Mouse (Mus musculus) bone marrow, adult 2 months (tissue): Measurements from ENCODE around the gene Lama2. TPM values are rescaled to one million over a fixed set of nuclear protein-coding genes. Genes with fewer than 3 reads are reported as not detected.

Experiments
- H3K27ac ChIP-seq: fragments of 200-500 bp; 2 replicates; pipeline ENCODE4 v1.5.1; 2012; ENCODE audit warnings: low read depth, mild to moderate bottlenecking, control low read depth, inconsistent platforms, low read length; ENCODE audit not compliant: control insufficient read depth, poor library complexity, insufficient read depth
- H3K4me1 ChIP-seq: fragments of 200-500 bp; 2 replicates; pipeline ENCODE4 v1.6.1; 2011; ENCODE audit warnings: low read length; ENCODE audit not compliant: control insufficient read depth, insufficient read depth
- H3K4me3 ChIP-seq: fragments of 200-500 bp; replicated peaks from 2 replicates; pipeline ENCODE3; 2011; ENCODE audit warnings: mild to moderate bottlenecking, low read depth, low read length, control low read depth; ENCODE audit not compliant: control insufficient read depth
- CTCF ChIP-seq: fragments of 200-500 bp; IDR thresholded peaks from 2 replicates; pipeline ENCODE4 v1.5.1; 2011; ENCODE audit warnings: low read length, control low read depth; ENCODE audit not compliant: control insufficient read depth, insufficient read depth
- POLR2A ChIP-seq: fragments of 200-500 bp; IDR thresholded peaks from 2 replicates; pipeline ENCODE4 v1.6.1; 2011; ENCODE audit warnings: low read depth, mild to moderate bottlenecking, control low read depth, low read length, borderline replicate concordance; ENCODE audit not compliant: control insufficient read depth
- WGBS: fragments of 180-500 bp; shearing (Covaris S2); methylation state at CpG from one replicate; pipeline ENCODE4 v1.1.7; 2018; 5-methylcytosine and 5-hydroxymethylcytosine counted together
- polyA plus RNA-seq: library from polyadenylated mRNA; stranded (reverse); fragments of >200 nt; gene quantifications from 2 replicates; pipeline ENCODE4 v1.2.4, GENCODE M21; 2011; ENCODE audit warnings: low replicate concordance; ENCODE audit not compliant: missing spikeins, insufficient read depth, insufficient read length

Lama2 gene
- polyA plus RNA-seq, 1 experiment = 0.62 TPM

- no peak overlapping the region for H3K27ac ChIP-seq
- no peaks in the 10 kb centered on the region for H3K4me1 ChIP-seq
- WGBS = 81% methylated on average over 4 of the region's 4 CpGs
- H3K4me3 ChIP-seq = no peak overlapping the region
- no peak for TF ChIP-seq CTCF
- TF ChIP-seq POLR2A = no peak
Observed at GRCm38 (mm10) chr10:27322410-27322990, 297.1 kb downstream of the Lama2 start.

GRCm38 (mm10) chr10:27307444-27307843 is 312.1 kb downstream of the Lama2 start:
- Histone ChIP-seq H3K27ac (no peak overlapping the region), H3K4me3 (no peak overlapping the region), H3K4me1 (no peaks in the 10 kb centered on the region)
- WGBS = 71% methylated on average over 8 of the region's 8 CpGs
- no peak for TF ChIP-seq POLR2A
- TF ChIP-seq CTCF = no peak

GRCm38 (mm10) chr10:27305301-27305700 is 314.3 kb downstream of the Lama2 start:
- no peak overlapping the region for H3K27ac ChIP-seq
- 59% methylated on average over 3 of the region's 3 CpGs for WGBS
- no peak for TF ChIP-seq POLR2A
- no peak for TF ChIP-seq CTCF
- no peak overlapping the region for H3K4me3 ChIP-seq
- H3K4me1 ChIP-seq = no peaks in the 10 kb centered on the region

DNA sequence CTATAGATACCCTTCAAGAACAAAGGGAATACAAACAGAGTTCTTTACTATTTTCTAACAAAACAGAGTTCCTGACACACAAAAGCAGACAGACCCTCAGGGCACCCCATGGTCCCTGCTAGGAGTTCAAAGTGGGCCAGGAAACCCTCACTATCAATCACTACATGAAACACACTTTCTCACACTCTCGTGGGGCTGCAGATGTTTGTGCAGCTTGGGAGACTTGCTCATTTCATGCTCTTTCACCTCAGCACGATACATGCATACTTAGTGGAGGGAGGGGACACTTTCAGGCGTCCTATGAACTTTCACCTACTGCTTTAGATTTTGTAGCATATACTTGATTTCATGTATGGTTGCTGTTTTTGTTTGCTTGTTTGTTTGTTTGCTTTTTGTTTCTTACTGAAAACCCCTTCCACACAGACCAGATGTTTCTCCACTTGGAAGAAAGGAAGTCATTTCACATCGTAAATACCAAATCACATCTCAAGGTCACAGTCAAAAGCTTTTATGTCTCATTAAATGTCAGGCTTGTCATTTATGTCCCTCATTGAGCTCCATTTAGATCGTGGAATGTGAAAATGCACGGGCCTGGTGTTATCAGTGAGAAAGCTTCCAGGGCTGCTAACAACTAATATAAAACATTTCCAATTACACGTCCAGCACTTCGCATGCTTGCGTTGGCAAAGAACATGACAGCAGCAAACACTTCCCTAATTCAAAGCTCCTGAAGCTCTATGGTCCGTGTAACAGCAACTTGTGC is 334.3 kb downstream of the Lama2 start:
- Histone ChIP-seq H3K4me1 (no peaks in the 10 kb centered on the region), H3K27ac (no peak overlapping the region), H3K4me3 (no peak overlapping the region)
- TF ChIP-seq POLR2A = no peak
- no peak for TF ChIP-seq CTCF
- WGBS = 53% methylated on average over 10 of the region's 10 CpGs

- WGBS = 84% methylated on average over 2 of the region's 2 CpGs
- no peak for TF ChIP-seq CTCF
- TF ChIP-seq POLR2A = no peak
- Histone ChIP-seq H3K4me3 (no peak overlapping the region), H3K27ac (no peak overlapping the region), H3K4me1 (no peaks in the 10 kb centered on the region)
Observed at GRCm38 (mm10) chr10:27267432-27267831, 352.1 kb downstream of the Lama2 start.

- H3K4me3 ChIP-seq = no peak overlapping the region
- TF ChIP-seq CTCF (no peak), POLR2A (no peak)
- H3K27ac ChIP-seq = no peak overlapping the region
- no peaks in the 10 kb centered on the region for H3K4me1 ChIP-seq
- WGBS = 22% methylated on average over 2 of the region's 2 CpGs
Observed at GRCm38 (mm10) chr10:27265812-27266211, 353.7 kb downstream of the Lama2 start.

DNA sequence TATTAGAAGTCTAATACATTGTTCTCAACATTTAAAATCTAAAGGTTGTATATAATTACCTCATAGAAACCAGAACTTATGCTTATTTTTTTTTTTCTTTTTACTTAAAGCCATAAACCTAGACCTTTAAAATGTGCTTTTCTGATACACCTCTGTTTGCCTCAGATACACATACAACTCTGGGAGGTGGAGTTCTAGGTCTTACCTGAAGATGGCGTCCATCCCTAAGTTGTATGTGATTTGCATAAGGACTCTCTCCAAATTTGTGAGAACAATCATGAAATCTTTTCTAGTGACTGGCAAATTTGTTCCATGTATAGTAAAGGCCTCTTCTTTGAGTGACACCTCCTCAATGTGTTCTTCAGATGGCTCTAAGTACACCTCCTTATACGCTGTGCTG is 354.8 kb downstream of the Lama2 start:
- no peak overlapping the region for H3K4me3 ChIP-seq
- no peak for TF ChIP-seq POLR2A
- TF ChIP-seq CTCF = no peak
- no peak overlapping the region for H3K27ac ChIP-seq
- no peaks in the 10 kb centered on the region for H3K4me1 ChIP-seq
- WGBS = 48% methylated on average over 2 of the region's 2 CpGs

DNA sequence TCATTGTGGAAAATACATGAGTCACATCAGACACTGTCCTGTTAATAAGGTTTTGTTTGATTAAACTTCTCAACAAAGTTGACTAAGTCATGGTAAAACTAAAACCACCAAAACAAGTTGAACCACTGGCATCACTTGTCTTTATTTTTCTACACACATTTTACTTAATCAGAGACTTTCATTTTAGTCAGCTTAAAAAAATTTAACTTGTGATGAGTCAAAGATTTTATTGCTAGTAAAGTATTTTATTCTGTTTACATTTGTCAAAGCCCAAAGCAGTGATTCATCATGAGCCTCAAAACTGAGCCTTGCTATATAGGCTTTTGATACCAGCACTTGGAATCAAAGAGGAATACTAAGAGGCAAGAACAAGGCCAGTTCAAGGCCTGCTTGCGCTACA is 369.8 kb downstream of the Lama2 start:
- TF ChIP-seq CTCF = no peak
- no peak for TF ChIP-seq POLR2A
- 76% methylated on average over 1 of the region's 1 CpGs for WGBS
- Histone ChIP-seq H3K4me3 (no peak overlapping the region), H3K4me1 (no peaks in the 10 kb centered on the region), H3K27ac (no peak overlapping the region)

DNA sequence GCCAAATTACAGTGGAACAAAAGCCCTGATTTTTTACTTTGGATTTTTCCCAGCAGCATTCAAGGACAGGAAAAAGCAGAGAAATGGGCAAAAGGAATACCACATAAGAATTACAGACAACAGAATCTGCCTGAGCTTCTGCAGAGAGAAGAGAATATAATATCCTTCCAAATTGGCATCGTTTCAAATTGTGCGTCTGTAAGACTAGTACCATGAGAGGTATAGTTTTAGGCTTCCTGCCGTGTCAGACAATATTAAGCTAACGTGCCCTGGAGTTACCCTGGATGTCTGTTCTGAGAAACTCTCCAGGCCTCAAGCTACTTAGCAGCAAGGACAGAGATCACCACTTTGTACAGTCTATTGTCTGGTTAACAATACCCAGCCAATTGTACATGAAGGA is 384.8 kb downstream of the Lama2 start:
- TF ChIP-seq POLR2A (no peak), CTCF (no peak)
- no peak overlapping the region for H3K27ac ChIP-seq
- 72% methylated on average over 4 of the region's 4 CpGs for WGBS
- no peak overlapping the region for H3K4me3 ChIP-seq
- no peaks in the 10 kb centered on the region for H3K4me1 ChIP-seq

GRCm38 (mm10) chr10:27233577-27233976 is 386.0 kb downstream of the Lama2 start:
- WGBS = 68% methylated on average over 5 of the region's 5 CpGs
- TF ChIP-seq POLR2A = no peak
- TF ChIP-seq CTCF = no peak
- H3K4me1 ChIP-seq = no peaks in the 10 kb centered on the region
- H3K27ac ChIP-seq = no peak overlapping the region
- no peak overlapping the region for H3K4me3 ChIP-seq
